Mouse (Mus musculus) liver, embryonic 14.5 days (tissue): ENCODE measurements around the gene Capn10. TPM values are rescaled to one million over a fixed set of nuclear protein-coding genes. Genes with fewer than 3 reads are reported as not detected.

ENCODE experiments used
- ATAC-seq: fragments of 200-750 bp; cut with Nextera tagmentation; 2 replicates; pipeline ENCODE4 v1.8.0; 2017; ENCODE audit warnings: moderate number of reproducible peaks, mild to moderate bottlenecking, moderate library complexity; ENCODE audit not compliant: insufficient read depth
- DNase-seq, 3 experiments: peaks; one replicate each; pipeline ENCODE4 v3.0.0-alpha.2; 2012 to 2013; ENCODE audit warnings: low read depth in 3 of 3, low spot score in 3 of 3
- H3K27ac ChIP-seq: fragments of 300-500 bp; sonication (generic); 2 replicates; pipeline ENCODE4 v1.5.1; 2014; ENCODE audit warnings: moderate library complexity, mild to moderate bottlenecking, control low read depth, inconsistent platforms
- H3K27me3 ChIP-seq: fragments of 300-500 bp; sonication (generic); 2 replicates; pipeline ENCODE4 v1.6.1; 2014; ENCODE audit warnings: mild to moderate bottlenecking, low read length, moderate library complexity; ENCODE audit not compliant: control insufficient read depth, insufficient read depth
- H3K36me3 ChIP-seq: fragments of 300-500 bp; sonication (generic); replicated peaks from 2 replicates; pipeline ENCODE4 v1.6.1; 2014; ENCODE audit warnings: low read depth; ENCODE audit not compliant: control insufficient read depth, insufficient read depth
- H3K4me1 ChIP-seq, 2 experiments: fragments of 200-500 bp in 1 of 2; fragments of 300-500 bp in 1 of 2; sonication (generic) in 1 of 2; replicated peaks; 2 replicates each; pipeline ENCODE4 v1.6.1; 2012 to 2014; ENCODE audit warnings: antibody characterized with exemption in 1 of 2, inconsistent platforms in 1 of 2, low read length in 1 of 2; ENCODE audit not compliant: control insufficient read depth in 2 of 2, insufficient read depth in 2 of 2
- H3K4me2 ChIP-seq: fragments of 300-500 bp; sonication (generic); 2 replicates; pipeline ENCODE4 v1.6.1; 2014; ENCODE audit warnings: low read depth, mild to moderate bottlenecking, control low read depth, moderate library complexity
- H3K4me3 ChIP-seq, 2 experiments: fragments of 200-500 bp in 1 of 2; fragments of 300-500 bp in 1 of 2; sonication (generic) in 1 of 2; 2 replicates each; pipeline ENCODE4 v1.5.1; 2012 to 2014; ENCODE audit warnings: low read depth in 2 of 2, low read length in 2 of 2, mild to moderate bottlenecking in 2 of 2, control low read depth in 1 of 2, inconsistent platforms in 1 of 2, moderate library complexity in 1 of 2; ENCODE audit not compliant: insufficient read depth in 1 of 2
- H3K9ac ChIP-seq: fragments of 300-500 bp; sonication (generic); replicated peaks from 2 replicates; pipeline ENCODE4 v1.6.1; 2014; ENCODE audit warnings: mild to moderate bottlenecking, control low read depth, moderate library complexity
- H3K9me3 ChIP-seq: fragments of 300-500 bp; sonication (generic); 2 replicates; pipeline ENCODE4 v1.6.1; 2016; ENCODE audit warnings: low read length, mixed read lengths; ENCODE audit not compliant: control insufficient read depth
- CTCF ChIP-seq: IDR thresholded peaks from 2 replicates; pipeline ENCODE4 v1.5.1; 2016; ENCODE audit warnings: antibody characterized with exemption, low read depth, control low read depth
- EP300 ChIP-seq: IDR thresholded peaks from 2 replicates; pipeline ENCODE4 v1.6.1; 2016; ENCODE audit warnings: antibody characterized with exemption, low read depth
- WGBS: fragments of 180-500 bp; shearing (Covaris S2); extraction: QIAGEN DNeasy Blood & Tissue Kit; methylation state at CpG from one replicate; pipeline ENCODE4 v1.1.7; 2014; ENCODE audit not compliant: insufficient replicate concordance; 5-methylcytosine and 5-hydroxymethylcytosine counted together
- polyA plus RNA-seq, 2 experiments: library from polyadenylated mRNA; depleted of rRNA in 1 of 2; stranded (reverse) in 1 of 2; unstranded in 1 of 2; fragments of >200 nt; fragmentation: Nextera tagmentation in 1 of 2; extraction: Ambion mirVana in 1 of 2; gene quantifications; 2 replicates each; pipeline versions ENCODE4 v1.2.1 to v1.2.3; 2012 to 2014

Capn10 gene
- polyA plus RNA-seq, 2 experiments: 7.4 to 9.1 TPM

DNA sequence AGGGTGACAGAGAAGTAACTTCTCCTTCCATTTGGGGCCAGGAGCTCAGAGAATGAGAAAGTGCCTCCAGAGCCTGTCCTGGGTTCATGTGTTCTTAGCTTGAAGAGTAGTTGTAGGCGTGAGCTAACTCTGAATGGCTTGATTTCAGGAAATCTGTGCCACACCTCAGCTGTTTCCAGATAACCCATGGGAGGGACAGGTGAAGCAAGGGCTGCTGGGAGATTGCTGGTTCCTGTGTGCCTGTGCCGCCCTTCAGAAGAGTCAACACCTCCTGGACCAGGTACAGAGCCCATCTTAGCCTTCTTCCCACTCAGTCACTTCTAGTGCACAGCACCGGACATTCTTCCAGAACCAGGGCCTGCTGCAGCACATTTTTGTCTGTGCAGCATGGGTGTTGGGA lies 3.6 kb downstream of the Capn10 start:
- no peak for TF ChIP-seq CTCF
- no peak for TF ChIP-seq EP300
- Histone ChIP-seq H3K4me3 (no peak overlapping the region), H3K4me1 (peaks cover 15 to 19% of the 10 kb centered on the region in 2 experiments), H3K27ac (no peak overlapping the region), H3K36me3 (peaks cover 3% of the 10 kb centered on the region; the same call in 1 of the 2 replicates), H3K9me3 (no peaks in the 10 kb centered on the region), H3K9ac (no peak overlapping the region), H3K4me2 (no peak overlapping the region), H3K27me3 (no peaks in the 10 kb centered on the region)
- no peak for DNase-seq
- WGBS: 54% methylated on average over 3 of the region's 3 CpGs
- no peak for ATAC-seq

DNA sequence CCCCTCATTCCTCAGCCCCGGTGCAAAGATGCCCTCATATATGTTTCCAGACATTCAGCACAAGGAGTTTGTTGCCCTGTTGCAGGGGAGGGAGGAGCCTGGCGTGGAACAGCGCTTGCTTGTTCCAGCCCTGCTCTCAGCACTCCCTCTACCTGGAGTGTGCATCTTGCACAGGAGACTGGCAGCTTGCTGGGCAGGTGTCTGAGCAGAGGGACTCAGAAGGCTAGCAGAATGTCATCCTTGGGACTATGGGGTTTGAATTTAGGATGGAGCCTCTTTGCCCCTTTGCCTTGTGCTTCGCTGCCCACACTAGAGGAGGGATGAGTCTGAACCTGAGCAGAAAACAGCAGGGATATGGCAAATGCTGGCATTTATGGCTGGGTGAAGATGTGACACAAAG lies 5.6 kb downstream of the Capn10 start:
- Histone ChIP-seq H3K4me2 (no peak overlapping the region), H3K9ac (no peak overlapping the region), H3K4me1 (peaks cover 9 to 12% of the 10 kb centered on the region in 2 experiments), H3K27me3 (no peaks in the 10 kb centered on the region), H3K4me3 (no peak overlapping the region), H3K9me3 (no peaks in the 10 kb centered on the region), H3K36me3 (peaks cover 3% of the 10 kb centered on the region; the same call in 1 of the 2 replicates), H3K27ac (no peak overlapping the region)
- ATAC-seq: no peak
- WGBS: 81% methylated on average over 4 of the region's 4 CpGs
- no peak for DNase-seq
- no peak for TF ChIP-seq EP300
- TF ChIP-seq CTCF: no peak

DNA sequence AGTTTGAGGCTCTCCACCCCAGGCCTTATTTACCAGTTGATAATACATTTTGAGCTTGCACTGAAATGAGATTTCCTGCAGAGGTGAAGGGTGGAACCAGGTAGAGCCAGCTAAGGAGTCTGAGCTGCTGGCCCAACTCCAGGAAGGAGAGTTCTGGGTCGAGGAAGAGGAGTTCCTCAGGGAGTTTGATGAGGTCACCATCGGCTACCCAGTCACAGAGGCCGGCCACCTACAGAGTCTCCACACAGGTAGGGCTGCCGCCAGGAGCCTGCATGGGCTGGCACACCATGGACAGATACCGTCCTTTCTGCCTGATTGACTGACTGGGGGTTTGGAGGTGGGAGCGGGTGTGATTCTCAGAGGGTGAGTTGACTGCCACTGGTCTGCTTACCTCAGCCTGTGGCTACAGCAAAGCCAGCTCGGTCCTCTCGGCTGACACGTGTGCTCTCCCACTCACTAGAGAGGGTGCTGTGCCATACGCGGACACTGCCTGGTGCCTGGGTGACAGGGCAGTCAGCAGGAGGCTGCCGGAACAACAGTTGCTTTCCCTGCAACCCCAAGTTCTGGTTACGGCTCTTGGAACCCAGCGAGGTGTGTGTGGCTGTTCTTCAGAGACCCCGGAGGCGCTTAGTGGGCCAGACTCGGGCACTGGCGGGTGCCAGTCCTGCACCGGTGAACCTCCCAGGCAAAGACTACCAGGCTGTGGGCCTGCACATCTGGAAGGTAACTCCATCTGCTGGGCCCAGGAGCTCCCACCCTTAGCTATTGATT lies 9.2 kb downstream of the Capn10 start:
- no peak for DNase-seq
- Histone ChIP-seq H3K27ac (no peak overlapping the region), H3K9me3 (no peaks in the 10 kb centered on the region), H3K9ac (no peak overlapping the region), H3K4me3 (no peak overlapping the region), H3K4me1 (no peaks in the 10 kb centered on the region), H3K27me3 (no peaks in the 10 kb centered on the region), H3K4me2 (no peak overlapping the region), H3K36me3 (peaks cover 3% of the 10 kb centered on the region; the same call in 1 of the 2 replicates)
- ATAC-seq: no peak
- WGBS: 82% methylated on average over 19 of the region's 19 CpGs
- TF ChIP-seq CTCF: no peak
- TF ChIP-seq EP300: no peak

- TF ChIP-seq CTCF: no peak
- no peak for TF ChIP-seq EP300
- Histone ChIP-seq H3K9me3 (no peaks in the 10 kb centered on the region), H3K27ac (no peak overlapping the region), H3K9ac (no peak overlapping the region), H3K4me1 (no peaks in the 10 kb centered on the region), H3K27me3 (no peaks in the 10 kb centered on the region), H3K4me3 (no peak overlapping the region), H3K4me2 (no peak overlapping the region), H3K36me3 (no peaks in the 10 kb centered on the region)
- no peak for DNase-seq
- ATAC-seq: no peak
- 86% methylated on average over 3 of the region's 3 CpGs for WGBS
These were observed 13.8 kb downstream of the Capn10 start for GRCm38 (mm10) chr1:92947966-92948365.

DNA sequence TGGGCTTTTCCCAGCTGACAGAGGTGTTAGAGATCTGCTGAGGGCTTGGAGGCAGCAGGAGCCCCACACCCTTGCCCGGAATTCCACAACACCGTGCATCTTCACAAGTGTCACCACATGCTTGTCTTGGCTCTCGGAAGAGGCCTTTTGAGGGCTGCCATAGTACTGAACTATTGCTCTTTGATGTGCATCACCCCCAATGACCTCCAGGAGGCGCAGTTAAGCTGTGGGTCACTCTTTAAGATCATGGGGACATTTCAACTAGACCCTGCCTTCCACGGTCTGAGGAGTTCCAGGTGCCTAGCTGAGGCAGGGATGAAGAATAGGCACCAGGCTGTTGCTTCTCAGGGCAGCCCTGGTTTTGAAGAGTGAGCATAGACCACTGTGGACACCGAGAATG lies 15.2 kb downstream of the Capn10 start:
- H3K36me3 ChIP-seq: no peaks in the 10 kb centered on the region
- H3K4me2 ChIP-seq: no peak overlapping the region
- no peaks in the 10 kb centered on the region for H3K4me1 ChIP-seq
- WGBS: 45% methylated on average over 6 of the region's 6 CpGs
- H3K4me3 ChIP-seq: no peak overlapping the region
- ATAC-seq: no peak
- no peak for DNase-seq
- H3K27me3 ChIP-seq: no peaks in the 10 kb centered on the region
- no peak overlapping the region for H3K27ac ChIP-seq
- no peak overlapping the region for H3K9ac ChIP-seq
- TF ChIP-seq CTCF: peak; percentile 80
- no peak for TF ChIP-seq EP300
- H3K9me3 ChIP-seq: no peaks in the 10 kb centered on the region
